Mouse (Mus musculus) cerebellum, adult 2 months (tissue): ENCODE measurements around the gene Rad51b.

ENCODE experiments used
- CTCF ChIP-seq: fragments of 200-500 bp; IDR thresholded peaks from 2 replicates; pipeline ENCODE4 v1.5.1; 2011; ENCODE audit warnings: low read depth, mild to moderate bottlenecking, control low read depth, low read length, moderate library complexity, borderline replicate concordance; ENCODE audit not compliant: insufficient read depth
- POLR2A ChIP-seq: fragments of 200-500 bp; IDR thresholded peaks from 2 replicates; pipeline ENCODE4 v1.6.1; 2011; ENCODE audit warnings: low read length, control low read depth, borderline replicate concordance; ENCODE audit not compliant: insufficient read depth

- no peak for TF ChIP-seq CTCF
- TF ChIP-seq POLR2A = no peak
Measured at GRCm38 (mm10) chr12:79260154-79260553, 36.9 kb upstream of the Rad51b start.
